Mouse (Mus musculus): ENCODE data around the gene Hapln1. TPM values are rescaled to one million over a fixed set of nuclear protein-coding genes. Genes with fewer than 3 reads are reported as not detected.

Hapln1 gene
- polyA plus RNA-seq, 1 experiment from 2014 or later, result 1.3 TPM

GRCm38 (mm10) chr13:89583747-89584738, 44.4 kb downstream of the Hapln1 start:
- WGBS, result 62% methylated on average over 10 of the region's 10 CpGs
- H3K27me3 ChIP-seq (replicated peaks; ENCODE audit: control insufficient read depth, insufficient read depth, low read length), result no peaks in the 10 kb centered on the region
- H3K36me3 ChIP-seq (ENCODE audit: control insufficient read depth, insufficient read depth, low read length), result no peaks in the 10 kb centered on the region
- no peak overlapping the region for H3K4me3 ChIP-seq (ENCODE audit: low read length)
- no peak overlapping the region for H3K27ac ChIP-seq (ENCODE audit: low read depth, low read length)
- no peaks in the 10 kb centered on the region for H3K9me3 ChIP-seq (ENCODE audit: control insufficient read depth, low read length)
- no peak overlapping the region for H3K9ac ChIP-seq (ENCODE audit: low read depth, low read length)
- H3K4me2 ChIP-seq (ENCODE audit: low read length), result no peak overlapping the region
- no peaks in the 10 kb centered on the region; the same call in 1 of the 2 replicates for H3K4me1 ChIP-seq (ENCODE audit: control insufficient read depth, insufficient read depth, low read depth, low read length)
- ATAC-seq, result no peak

- WGBS, result 46% methylated on average over 1 of the region's 1 CpGs
- Histone ChIP-seq H3K27me3 (replicated peaks; ENCODE audit: control insufficient read depth, insufficient read depth, low read length) (no peaks in the 10 kb centered on the region), H3K4me3 (ENCODE audit: low read length) (no peak overlapping the region), H3K36me3 (ENCODE audit: control insufficient read depth, insufficient read depth, low read length) (no peaks in the 10 kb centered on the region), H3K4me2 (ENCODE audit: low read length) (no peak overlapping the region), H3K9me3 (ENCODE audit: control insufficient read depth, low read length) (no peaks in the 10 kb centered on the region), H3K9ac (ENCODE audit: low read depth, low read length) (no peak overlapping the region), H3K27ac (ENCODE audit: low read depth, low read length) (no peak overlapping the region), H3K4me1 (ENCODE audit: control insufficient read depth, insufficient read depth, low read depth, low read length) (no peaks in the 10 kb centered on the region; the same call in 1 of the 2 replicates)
- no peak for ATAC-seq
Observed at GRCm38 (mm10) chr13:89585144-89585543, 45.5 kb downstream of the Hapln1 start.

- Histone ChIP-seq H3K27ac (ENCODE audit: low read depth, low read length) (no peak overlapping the region), H3K4me3 (ENCODE audit: low read length) (no peak overlapping the region), H3K27me3 (replicated peaks; ENCODE audit: control insufficient read depth, insufficient read depth, low read length) (no peaks in the 10 kb centered on the region), H3K9ac (ENCODE audit: low read depth, low read length) (no peak overlapping the region), H3K9me3 (ENCODE audit: control insufficient read depth, low read length) (peaks cover 3% of the 10 kb centered on the region; the same call in 1 of the 2 replicates), H3K4me1 (ENCODE audit: control insufficient read depth, insufficient read depth, low read depth, low read length) (no peaks in the 10 kb centered on the region), H3K36me3 (ENCODE audit: control insufficient read depth, insufficient read depth, low read length) (no peaks in the 10 kb centered on the region), H3K4me2 (ENCODE audit: low read length) (no peak overlapping the region)
- ATAC-seq, result no peak
- WGBS, result 39% methylated on average over 4 of the region's 4 CpGs
Observed at GRCm38 (mm10) chr13:89595105-89595504, 55.5 kb downstream of the Hapln1 start.

- H3K9me3 ChIP-seq (ENCODE audit: control insufficient read depth, low read length), result peaks cover 3% of the 10 kb centered on the region; the same call in 1 of the 2 replicates
Observed at GRCm38 (mm10) chr13:89597354-89597753, 57.8 kb downstream of the Hapln1 start.

GRCm38 (mm10) chr13:89600466-89600865, 60.9 kb downstream of the Hapln1 start:
- H3K9ac ChIP-seq (ENCODE audit: low read depth, low read length), result no peak overlapping the region
- no peak overlapping the region for H3K4me2 ChIP-seq (ENCODE audit: low read length)
- no peaks in the 10 kb centered on the region for H3K4me1 ChIP-seq (ENCODE audit: control insufficient read depth, insufficient read depth, low read depth, low read length)
- no peak overlapping the region for H3K4me3 ChIP-seq (ENCODE audit: low read length)
- H3K9me3 ChIP-seq (ENCODE audit: control insufficient read depth, low read length), result no peaks in the 10 kb centered on the region
- no peak overlapping the region for H3K27ac ChIP-seq (ENCODE audit: low read depth, low read length)
- no peak for ATAC-seq
- WGBS, result 65% methylated on average over 7 of the region's 7 CpGs
- H3K27me3 ChIP-seq (replicated peaks; ENCODE audit: control insufficient read depth, insufficient read depth, low read length), result no peaks in the 10 kb centered on the region
- H3K36me3 ChIP-seq (ENCODE audit: control insufficient read depth, insufficient read depth, low read length), result no peaks in the 10 kb centered on the region

More at GRCm38 (mm10) chr13:89597354-89597753, 57.8 kb downstream of the Hapln1 start:
- no peak overlapping the region for H3K4me2 ChIP-seq (ENCODE audit: low read length)
- H3K27me3 ChIP-seq (replicated peaks; ENCODE audit: control insufficient read depth, insufficient read depth, low read length), result no peaks in the 10 kb centered on the region
- H3K9ac ChIP-seq (ENCODE audit: low read depth, low read length), result no peak overlapping the region
- H3K36me3 ChIP-seq (ENCODE audit: control insufficient read depth, insufficient read depth, low read length), result no peaks in the 10 kb centered on the region
- no peak for ATAC-seq
- H3K27ac ChIP-seq (ENCODE audit: low read depth, low read length), result no peak overlapping the region
- no peaks in the 10 kb centered on the region for H3K4me1 ChIP-seq (ENCODE audit: control insufficient read depth, insufficient read depth, low read depth, low read length)
- no peak overlapping the region for H3K4me3 ChIP-seq (ENCODE audit: low read length)

- Histone ChIP-seq H3K4me1 (ENCODE audit: control insufficient read depth, insufficient read depth, low read depth, low read length) (no peaks in the 10 kb centered on the region), H3K9ac (ENCODE audit: low read depth, low read length) (no peak overlapping the region), H3K36me3 (ENCODE audit: control insufficient read depth, insufficient read depth, low read length) (no peaks in the 10 kb centered on the region), H3K9me3 (ENCODE audit: control insufficient read depth, low read length) (no peaks in the 10 kb centered on the region), H3K27me3 (replicated peaks; ENCODE audit: control insufficient read depth, insufficient read depth, low read length) (no peaks in the 10 kb centered on the region), H3K4me2 (ENCODE audit: low read length) (no peak overlapping the region), H3K4me3 (ENCODE audit: low read length) (no peak overlapping the region), H3K27ac (ENCODE audit: low read depth, low read length) (no peak overlapping the region)
- no peak for ATAC-seq
- 73% methylated on average over 3 of the region's 3 CpGs for WGBS
Observed at GRCm38 (mm10) chr13:89603336-89603735, 63.7 kb downstream of the Hapln1 start.

GRCm38 (mm10) chr13:89607399-89607798, 67.8 kb downstream of the Hapln1 start:
- Histone ChIP-seq H3K9ac (ENCODE audit: low read depth, low read length) (no peak overlapping the region), H3K36me3 (ENCODE audit: control insufficient read depth, insufficient read depth, low read length) (no peaks in the 10 kb centered on the region), H3K27ac (ENCODE audit: low read depth, low read length) (no peak overlapping the region), H3K27me3 (replicated peaks; ENCODE audit: control insufficient read depth, insufficient read depth, low read length) (no peaks in the 10 kb centered on the region), H3K4me3 (ENCODE audit: low read length) (no peak overlapping the region), H3K9me3 (ENCODE audit: control insufficient read depth, low read length) (no peaks in the 10 kb centered on the region), H3K4me2 (ENCODE audit: low read length) (no peak overlapping the region), H3K4me1 (ENCODE audit: control insufficient read depth, insufficient read depth, low read depth, low read length) (no peaks in the 10 kb centered on the region)
- WGBS, result 43% methylated on average over 3 of the region's 3 CpGs
- ATAC-seq, result peak; percentile 63; the same call in 1 of the 2 replicates

GRCm38 (mm10) chr13:89619064-89619463, 79.5 kb downstream of the Hapln1 start:
- ATAC-seq, result no peak
- Histone ChIP-seq H3K4me3 (ENCODE audit: low read length) (no peak overlapping the region), H3K4me1 (ENCODE audit: control insufficient read depth, insufficient read depth, low read depth, low read length) (no peaks in the 10 kb centered on the region), H3K4me2 (ENCODE audit: low read length) (no peak overlapping the region), H3K36me3 (ENCODE audit: control insufficient read depth, insufficient read depth, low read length) (no peaks in the 10 kb centered on the region), H3K9ac (ENCODE audit: low read depth, low read length) (no peak overlapping the region), H3K9me3 (ENCODE audit: control insufficient read depth, low read length) (no peaks in the 10 kb centered on the region), H3K27me3 (replicated peaks; ENCODE audit: control insufficient read depth, insufficient read depth, low read length) (no peaks in the 10 kb centered on the region), H3K27ac (ENCODE audit: low read depth, low read length) (no peak overlapping the region)
- 88% methylated on average over 3 of the region's 3 CpGs for WGBS

GRCm38 (mm10) chr13:89634137-89634683, 94.6 kb downstream of the Hapln1 start:
- Histone ChIP-seq H3K4me3 (ENCODE audit: low read length) (no peak overlapping the region), H3K9me3 (ENCODE audit: control insufficient read depth, low read length) (no peaks in the 10 kb centered on the region), H3K9ac (ENCODE audit: low read depth, low read length) (no peak overlapping the region), H3K27me3 (replicated peaks; ENCODE audit: control insufficient read depth, insufficient read depth, low read length) (no peaks in the 10 kb centered on the region), H3K4me2 (ENCODE audit: low read length) (no peak overlapping the region), H3K4me1 (ENCODE audit: control insufficient read depth, insufficient read depth, low read depth, low read length) (no peaks in the 10 kb centered on the region), H3K27ac (ENCODE audit: low read depth, low read length) (no peak overlapping the region), H3K36me3 (ENCODE audit: control insufficient read depth, insufficient read depth, low read length) (no peaks in the 10 kb centered on the region)
- ATAC-seq, result peak; percentile 74
- WGBS, result 30% methylated on average over 4 of the region's 4 CpGs
